Mouse (Mus musculus): ENCODE data around the gene Cdh11. TPM values are rescaled to one million over a fixed set of nuclear protein-coding genes. Genes with fewer than 3 reads are reported as not detected.
"Not testable (repeated sequence)": the region's sequence is repeated elsewhere in the genome, so short reads cannot be mapped to it uniquely, and the experiment has no call there.

The Cdh11 gene
- polyA plus RNA-seq, 1 experiment = 4.1 TPM

DNA sequence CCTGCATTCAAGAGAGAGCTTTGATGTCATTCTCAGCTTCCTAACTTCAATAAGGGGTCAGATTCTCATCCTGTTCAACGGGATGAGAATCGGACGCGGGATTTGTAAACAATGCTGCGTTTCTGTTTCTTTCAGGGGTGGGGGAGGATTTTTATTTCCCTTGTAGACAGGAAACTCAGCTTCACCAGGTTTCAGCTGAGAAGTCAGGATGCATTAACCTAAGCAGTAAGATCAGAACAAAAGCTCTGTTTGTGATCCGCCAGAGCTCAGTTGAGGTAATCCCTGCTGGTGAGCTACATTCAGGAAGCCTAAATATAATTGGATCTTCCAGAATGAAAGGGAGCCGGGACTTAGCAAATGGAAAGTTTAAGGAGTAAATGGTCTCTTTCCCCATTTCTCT, 78.1 kb downstream of the Cdh11 start:
- TF ChIP-seq CTCF (IDR thresholded peaks at IDR 0.05; ENCODE audit: extremely low read depth, insufficient read length, insufficient replicate concordance, low read depth, low read length) (no peak), POLR2A (IDR thresholded peaks at IDR 0.05; ENCODE audit: low read depth, low read length) (no peak)

DNA sequence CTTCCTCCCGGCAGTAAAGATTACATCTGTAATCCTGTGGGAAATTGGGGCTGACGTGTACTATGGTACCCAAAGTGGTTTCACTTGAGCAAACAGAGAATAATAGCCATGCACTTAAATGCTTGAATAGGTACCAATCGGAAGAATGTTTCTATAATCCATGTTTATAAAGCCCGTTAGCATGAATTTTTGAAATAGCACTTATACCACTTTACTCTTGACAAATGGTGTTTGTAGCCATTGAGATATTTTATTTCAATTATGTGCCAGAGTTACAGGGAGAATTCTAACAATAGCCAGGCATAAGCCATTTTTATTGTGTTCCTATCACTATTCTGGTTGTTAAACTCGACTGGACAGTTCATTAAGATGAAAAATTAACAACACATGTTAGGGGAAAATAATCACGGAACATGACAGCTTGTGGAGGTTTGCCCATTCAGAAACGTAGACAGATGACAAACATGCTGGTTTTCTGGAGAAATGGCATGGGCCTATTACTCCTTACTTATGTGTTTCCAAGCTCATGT, 80.0 kb downstream of the Cdh11 start:
- Histone ChIP-seq H3K36me3 (ENCODE audit: control insufficient read depth, insufficient read depth, low read length) (no peaks in the 10 kb centered on the region), H3K27ac (ENCODE audit: insufficient read depth, low read depth, low read length) (no peak overlapping the region), H3K27me3 (ENCODE audit: control insufficient read depth, insufficient read depth, low read length) (no peaks in the 10 kb centered on the region), H3K4me1 (ENCODE audit: control insufficient read depth, insufficient read depth, insufficient read length, low read length) (no peaks in the 10 kb centered on the region), H3K4me3 (ENCODE audit: low read depth, low read length) (no peak overlapping the region)
- 64% methylated on average over 7 of the region's 7 CpGs for WGBS
- TF ChIP-seq CTCF (IDR thresholded peaks at IDR 0.05; ENCODE audit: extremely low read depth, insufficient read length, insufficient replicate concordance, low read depth, low read length) (no peak), POLR2A (IDR thresholded peaks at IDR 0.05; ENCODE audit: low read depth, low read length) (no peak)

More for the DNA sequence above, 78.1 kb downstream of the Cdh11 start:
- Histone ChIP-seq H3K4me1 (ENCODE audit: control insufficient read depth, insufficient read depth, insufficient read length, low read length) (no peaks in the 10 kb centered on the region), H3K4me3 (ENCODE audit: low read depth, low read length) (no peak overlapping the region), H3K27me3 (ENCODE audit: control insufficient read depth, insufficient read depth, low read length) (no peaks in the 10 kb centered on the region), H3K27ac (ENCODE audit: insufficient read depth, low read depth, low read length) (no peak overlapping the region), H3K36me3 (ENCODE audit: control insufficient read depth, insufficient read depth, low read length) (no peaks in the 10 kb centered on the region)
- WGBS = 27% methylated on average over 7 of the region's 7 CpGs

DNA sequence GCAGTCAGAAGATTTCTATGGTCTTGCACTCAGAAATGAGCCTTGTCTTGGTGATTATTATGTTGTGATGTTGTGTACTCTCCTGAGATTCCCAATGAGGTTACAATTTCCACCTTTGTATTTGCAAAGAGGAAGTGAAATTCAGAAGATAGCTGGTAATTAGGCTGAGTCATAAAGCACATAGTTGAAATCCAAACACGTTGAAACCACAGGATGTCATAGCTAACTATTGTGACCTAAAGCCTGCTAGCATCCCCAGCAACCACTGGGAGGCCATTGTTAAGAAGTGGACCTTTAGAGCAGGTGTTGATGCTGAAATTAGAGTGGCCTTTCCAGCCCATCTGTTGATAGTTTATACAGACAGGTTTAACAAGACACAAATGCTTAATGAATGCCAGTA, 85.2 kb downstream of the Cdh11 start:
- Histone ChIP-seq H3K36me3 (ENCODE audit: control insufficient read depth, insufficient read depth, low read length) (no peaks in the 10 kb centered on the region), H3K4me1 (ENCODE audit: control insufficient read depth, insufficient read depth, insufficient read length, low read length) (no peaks in the 10 kb centered on the region), H3K27ac (ENCODE audit: insufficient read depth, low read depth, low read length) (no peak overlapping the region), H3K4me3 (ENCODE audit: low read depth, low read length) (no peak overlapping the region), H3K27me3 (ENCODE audit: control insufficient read depth, insufficient read depth, low read length) (no peaks in the 10 kb centered on the region)
- WGBS = 11% methylated on average over 1 of the region's 1 CpGs
- TF ChIP-seq POLR2A (IDR thresholded peaks at IDR 0.05; ENCODE audit: low read depth, low read length) (no peak), CTCF (IDR thresholded peaks at IDR 0.05; ENCODE audit: extremely low read depth, insufficient read length, insufficient replicate concordance, low read depth, low read length) (no peak)

DNA sequence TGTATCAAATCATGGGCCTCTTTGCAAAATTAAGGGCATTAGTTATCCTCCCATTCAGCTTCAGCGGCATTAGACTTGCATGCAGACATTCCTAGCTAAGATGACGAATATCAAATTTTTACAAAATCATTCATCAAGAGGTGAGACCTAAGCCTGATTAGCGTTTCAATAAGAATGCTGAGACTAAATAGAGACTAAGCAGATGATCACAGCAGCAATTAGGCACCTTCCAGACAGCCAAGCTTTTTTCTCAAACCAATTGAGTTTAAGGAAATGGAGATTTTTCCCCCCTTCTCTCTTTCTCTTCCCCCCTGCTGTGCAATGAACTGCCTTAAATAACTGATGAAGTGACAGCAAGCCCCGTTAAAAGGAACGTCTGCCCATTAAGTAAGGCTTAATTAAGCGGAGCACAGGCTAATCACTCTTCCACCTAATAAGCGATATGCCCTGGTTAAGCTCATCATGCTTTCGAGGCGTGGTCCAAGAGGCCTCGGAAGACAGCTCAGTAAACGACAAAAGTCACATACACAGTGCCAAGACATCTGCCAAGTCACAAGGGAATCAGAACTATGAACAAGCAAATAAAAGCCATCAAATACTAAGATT, 87.1 kb downstream of the Cdh11 start:
- H3K36me3 ChIP-seq (ENCODE audit: control insufficient read depth, insufficient read depth, low read length) = no peaks in the 10 kb centered on the region
- 53% methylated on average over 11 of the region's 11 CpGs for WGBS

DNA sequence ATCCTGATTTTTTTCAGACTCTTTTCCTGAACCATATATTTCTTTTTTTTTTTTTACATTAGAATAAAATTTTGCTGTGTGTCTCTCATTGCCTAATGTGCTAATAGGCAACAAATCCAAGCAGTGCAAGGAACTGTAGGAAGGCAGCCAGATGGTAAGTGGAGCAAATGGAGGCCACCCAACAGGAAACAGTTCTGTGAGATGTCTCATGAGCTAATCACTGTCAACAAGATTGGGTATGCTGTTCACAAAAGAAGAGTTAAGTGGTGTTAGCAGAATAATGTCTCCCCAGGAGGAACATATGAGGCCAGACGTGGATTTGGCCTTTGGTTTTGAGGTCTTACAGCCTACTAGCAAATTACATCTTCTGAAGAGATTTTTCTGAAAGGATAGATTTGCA, 92.0 kb downstream of the Cdh11 start:
- no peak for TF ChIP-seq CTCF (IDR thresholded peaks at IDR 0.05; ENCODE audit: extremely low read depth, insufficient read length, insufficient replicate concordance, low read depth, low read length)
- TF ChIP-seq POLR2A (IDR thresholded peaks at IDR 0.05; ENCODE audit: low read depth, low read length) = no peak

More for the DNA sequence above, 87.1 kb downstream of the Cdh11 start:
- no peaks in the 10 kb centered on the region for H3K4me1 ChIP-seq (ENCODE audit: control insufficient read depth, insufficient read depth, insufficient read length, low read length)
- H3K27me3 ChIP-seq (ENCODE audit: control insufficient read depth, insufficient read depth, low read length) = no peaks in the 10 kb centered on the region
- H3K4me3 ChIP-seq (ENCODE audit: low read depth, low read length) = no peak overlapping the region
- TF ChIP-seq POLR2A (IDR thresholded peaks at IDR 0.05; ENCODE audit: low read depth, low read length) (no peak), CTCF (IDR thresholded peaks at IDR 0.05; ENCODE audit: extremely low read depth, insufficient read length, insufficient replicate concordance, low read depth, low read length) (no peak)
- H3K27ac ChIP-seq (ENCODE audit: insufficient read depth, low read depth, low read length) = no peak overlapping the region

DNA sequence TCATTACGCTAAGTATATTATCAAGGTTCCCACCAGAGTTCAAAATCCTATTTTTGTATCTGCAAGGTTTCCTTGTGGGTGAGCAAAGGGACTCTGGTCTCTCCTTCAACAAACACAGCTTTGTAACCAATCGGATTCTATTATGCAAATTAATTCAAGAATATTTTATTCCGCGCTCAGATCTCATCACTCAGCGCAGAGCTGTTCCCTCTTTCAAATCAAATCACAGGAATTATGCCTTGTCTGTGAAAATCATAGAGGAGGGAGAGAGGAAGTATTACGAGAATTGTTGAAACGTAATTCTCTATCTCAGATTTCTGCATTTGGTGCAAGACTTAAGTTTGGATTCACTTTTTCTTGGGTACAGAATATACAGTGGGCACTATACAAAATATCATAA, 100.0 kb downstream of the Cdh11 start:
- H3K4me1 ChIP-seq (ENCODE audit: control insufficient read depth, insufficient read depth, insufficient read length, low read length); H3K27ac ChIP-seq (ENCODE audit: insufficient read depth, low read depth, low read length); H3K36me3 ChIP-seq (ENCODE audit: control insufficient read depth, insufficient read depth, low read length); H3K4me3 ChIP-seq (ENCODE audit: low read depth, low read length); H3K27me3 ChIP-seq (ENCODE audit: control insufficient read depth, insufficient read depth, low read length): not testable (repeated sequence)
- 63% methylated on average over 7 of the region's 7 CpGs for WGBS

More for the DNA sequence above, 92.0 kb downstream of the Cdh11 start:
- H3K4me3 ChIP-seq (ENCODE audit: low read depth, low read length) = no peak overlapping the region
- H3K27me3 ChIP-seq (ENCODE audit: control insufficient read depth, insufficient read depth, low read length) = no peaks in the 10 kb centered on the region
- no peaks in the 10 kb centered on the region for H3K4me1 ChIP-seq (ENCODE audit: control insufficient read depth, insufficient read depth, insufficient read length, low read length)
- H3K27ac ChIP-seq (ENCODE audit: insufficient read depth, low read depth, low read length) = no peak overlapping the region
- 35% methylated on average over 1 of the region's 1 CpGs for WGBS
- no peaks in the 10 kb centered on the region for H3K36me3 ChIP-seq (ENCODE audit: control insufficient read depth, insufficient read depth, low read length)

DNA sequence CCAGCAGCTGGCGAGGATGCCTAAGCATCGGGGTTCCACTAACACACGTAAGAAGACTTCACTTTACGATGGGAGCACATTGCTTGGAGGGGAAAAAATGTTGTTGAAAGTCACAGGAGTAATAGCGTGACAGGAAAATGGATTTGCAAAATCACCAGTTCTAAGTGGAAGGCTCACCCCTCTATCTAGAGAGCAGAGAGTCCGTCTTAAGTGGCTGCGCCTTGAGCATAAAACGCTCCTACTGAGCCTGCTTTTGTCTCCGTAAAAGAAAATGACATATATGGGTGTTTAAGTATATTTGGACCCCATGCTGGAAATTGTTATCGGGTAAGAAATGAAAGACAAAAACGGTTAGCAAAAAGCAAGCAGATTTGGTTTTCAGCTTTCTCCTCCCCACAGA, 100.4 kb downstream of the Cdh11 start:
- Histone ChIP-seq H3K36me3 (ENCODE audit: control insufficient read depth, insufficient read depth, low read length) (no peaks in the 10 kb centered on the region), H3K27me3 (ENCODE audit: control insufficient read depth, insufficient read depth, low read length) (no peaks in the 10 kb centered on the region), H3K4me3 (ENCODE audit: low read depth, low read length) (no peak overlapping the region), H3K4me1 (ENCODE audit: control insufficient read depth, insufficient read depth, insufficient read length, low read length) (no peaks in the 10 kb centered on the region), H3K27ac (ENCODE audit: insufficient read depth, low read depth, low read length) (no peak overlapping the region)
- TF ChIP-seq POLR2A (IDR thresholded peaks at IDR 0.05; ENCODE audit: low read depth, low read length) (no peak), CTCF (IDR thresholded peaks at IDR 0.05; ENCODE audit: extremely low read depth, insufficient read length, insufficient replicate concordance, low read depth, low read length) (no peak)
- WGBS = 81% methylated on average over 11 of the region's 11 CpGs

Data from small intestine, adult 2 months (tissue).